Mouse (Mus musculus): ENCODE data around the gene Capn12. TPM values are rescaled to one million over a fixed set of nuclear protein-coding genes. Genes with fewer than 3 reads are reported as not detected.
A peak's percentile ranks its signal among the peaks of the same experiment; 100 is the strongest.

The Capn12 gene
- polyA plus RNA-seq, 1 experiment = 0.73 TPM

DNA sequence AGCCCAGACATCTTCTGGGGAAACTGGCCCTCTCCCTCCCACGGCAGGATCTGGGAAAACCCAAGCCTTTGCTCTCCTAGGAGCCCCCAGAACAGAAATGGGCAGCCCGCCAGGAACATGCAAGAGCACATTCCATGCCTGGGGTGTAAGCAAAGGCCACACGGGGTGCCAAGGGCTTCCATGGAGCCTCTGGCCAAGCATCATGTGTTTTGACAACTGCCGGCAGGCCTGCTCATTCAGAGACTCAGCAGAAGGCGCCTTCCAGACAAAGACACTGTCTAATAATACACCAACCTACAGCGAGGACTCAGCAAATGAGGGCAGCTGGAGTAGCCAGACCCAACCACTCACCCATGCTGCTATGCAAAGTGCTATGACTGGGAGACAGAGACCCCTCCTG, 38.6 kb downstream of the Capn12 start:
- DNase-seq (ENCODE audit: low spot score) = peak; percentile 83

DNA sequence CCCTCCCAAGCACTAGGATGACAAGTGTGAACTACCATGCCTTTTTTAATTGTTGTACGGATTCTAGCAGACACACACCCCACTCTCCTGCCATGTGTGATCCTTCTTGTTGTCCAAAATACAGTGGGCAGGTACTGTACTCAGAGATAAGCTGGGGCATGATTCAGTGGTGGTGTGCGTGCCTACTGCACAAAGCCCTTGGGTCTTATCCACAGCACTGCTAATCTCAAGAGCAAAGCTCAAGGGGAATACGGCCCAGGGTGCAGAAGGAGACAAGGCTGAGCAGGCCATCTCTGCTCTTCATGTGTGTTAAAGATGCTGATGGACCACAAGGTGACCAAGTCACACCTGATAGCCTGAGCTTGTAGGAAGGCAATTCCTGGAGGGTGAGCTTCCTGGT, 40.0 kb downstream of the Capn12 start:
- DNase-seq (ENCODE audit: low spot score) = no peak

DNA sequence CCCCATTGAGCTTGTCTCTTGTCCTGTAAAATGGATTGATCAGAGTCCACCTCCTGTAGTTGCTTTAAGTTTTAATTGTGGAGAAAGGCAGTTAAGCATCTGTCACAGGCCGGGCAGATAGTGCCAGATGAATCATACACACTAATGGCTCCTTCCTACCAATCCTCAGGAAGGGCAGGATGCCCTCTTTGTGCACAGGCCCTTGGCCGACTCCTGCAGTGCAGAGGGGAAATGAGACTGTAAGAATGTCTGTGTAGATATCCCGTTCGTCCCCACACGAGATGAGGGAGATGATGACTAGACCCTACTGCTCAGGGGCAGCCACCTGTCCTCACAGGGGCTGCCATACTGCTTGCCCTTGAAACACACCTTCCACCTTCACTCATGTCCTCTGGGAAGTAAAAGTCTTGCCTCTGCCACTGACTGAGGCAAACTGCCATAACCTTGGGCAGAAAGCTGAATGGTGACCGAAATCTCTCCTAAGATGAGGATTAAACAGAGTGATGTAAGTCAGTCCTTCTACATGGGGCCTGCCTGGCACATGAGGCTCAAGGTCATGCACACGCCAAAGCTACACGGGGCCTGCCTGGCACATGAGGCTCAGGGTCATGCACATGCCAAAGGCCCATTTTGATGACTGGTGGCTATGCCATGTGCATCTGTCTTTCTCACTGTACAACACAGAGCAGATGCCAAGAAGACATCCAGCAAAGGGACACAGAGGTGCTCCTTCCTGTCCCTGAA, 40.7 kb downstream of the Capn12 start:
- no peak for DNase-seq (ENCODE audit: low spot score)

GRCm38 (mm10) chr7:28922606-28923005, 41.4 kb downstream of the Capn12 start:
- no peak for DNase-seq (ENCODE audit: low spot score)

GRCm38 (mm10) chr7:28923865-28924291, 42.7 kb downstream of the Capn12 start:
- DNase-seq (ENCODE audit: low spot score) = no peak

- no peak for DNase-seq (ENCODE audit: low spot score)
These were observed 43.6 kb downstream of the Capn12 start for GRCm38 (mm10) chr7:28924802-28925201.

- no peak for DNase-seq (ENCODE audit: low spot score)
These were observed 44.1 kb downstream of the Capn12 start for GRCm38 (mm10) chr7:28925317-28925716.

GRCm38 (mm10) chr7:28926172-28926571, 45.0 kb downstream of the Capn12 start:
- no peak for DNase-seq (ENCODE audit: low spot score)

- DNase-seq (ENCODE audit: low spot score) = no peak
These were observed 48.2 kb downstream of the Capn12 start for GRCm38 (mm10) chr7:28929381-28929780.

- DNase-seq (ENCODE audit: low spot score) = no peak
These were observed 49.3 kb downstream of the Capn12 start for GRCm38 (mm10) chr7:28930320-28931031.

- no peak for DNase-seq (ENCODE audit: low spot score)
These were observed 49.9 kb downstream of the Capn12 start for GRCm38 (mm10) chr7:28931032-28931694.

DNA sequence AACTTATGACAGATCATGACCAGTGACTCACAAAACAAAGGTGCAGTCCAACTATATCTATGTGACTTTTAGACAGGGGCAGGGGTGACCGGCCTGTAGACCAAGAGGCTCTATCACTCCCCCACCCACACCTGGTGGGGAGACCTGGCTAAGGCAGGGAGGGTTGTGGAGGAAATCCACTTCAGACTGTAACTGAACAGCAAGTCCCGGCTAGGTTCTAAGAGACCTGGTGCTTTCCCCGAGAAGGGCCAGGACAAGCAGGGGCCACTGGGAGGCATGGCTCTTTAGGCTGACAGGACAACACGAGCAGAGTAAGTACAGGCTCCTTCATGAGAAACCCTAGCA, 50.4 kb downstream of the Capn12 start:
- DNase-seq (ENCODE audit: low spot score) = no peak

DNA sequence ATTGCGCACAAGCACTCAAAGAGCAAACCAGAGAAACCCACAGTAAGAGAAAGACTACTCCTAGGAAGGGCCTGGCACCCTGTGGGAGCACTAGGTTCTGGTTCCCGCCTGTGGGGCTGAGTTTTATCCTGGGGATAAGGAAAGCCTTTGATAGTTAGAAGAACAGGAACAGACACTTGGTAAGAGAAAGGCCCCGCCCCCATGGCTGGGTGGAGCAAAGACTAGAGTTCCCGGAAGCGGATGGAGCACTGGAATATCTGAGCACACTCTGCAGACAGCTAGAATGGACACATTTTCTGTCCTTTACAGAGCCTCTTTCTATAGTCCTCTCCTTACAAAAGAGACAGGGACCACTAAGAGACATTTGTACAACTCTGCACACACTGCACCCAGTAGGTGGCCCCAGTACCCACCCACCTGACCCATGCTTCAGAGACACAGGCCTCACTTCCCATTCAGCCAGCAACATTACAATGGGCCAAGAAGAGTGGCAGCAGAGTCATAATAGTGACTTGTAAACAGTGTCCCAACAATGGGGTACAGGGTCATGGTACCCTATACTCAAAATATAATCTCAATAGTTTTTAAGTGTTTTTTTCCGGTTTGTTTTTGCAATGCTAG, 51.3 kb downstream of the Capn12 start:
- no peak for DNase-seq (ENCODE audit: low spot score)

- no peak for DNase-seq (ENCODE audit: low spot score)
These were observed 52.6 kb downstream of the Capn12 start for GRCm38 (mm10) chr7:28933825-28934224.

DNA sequence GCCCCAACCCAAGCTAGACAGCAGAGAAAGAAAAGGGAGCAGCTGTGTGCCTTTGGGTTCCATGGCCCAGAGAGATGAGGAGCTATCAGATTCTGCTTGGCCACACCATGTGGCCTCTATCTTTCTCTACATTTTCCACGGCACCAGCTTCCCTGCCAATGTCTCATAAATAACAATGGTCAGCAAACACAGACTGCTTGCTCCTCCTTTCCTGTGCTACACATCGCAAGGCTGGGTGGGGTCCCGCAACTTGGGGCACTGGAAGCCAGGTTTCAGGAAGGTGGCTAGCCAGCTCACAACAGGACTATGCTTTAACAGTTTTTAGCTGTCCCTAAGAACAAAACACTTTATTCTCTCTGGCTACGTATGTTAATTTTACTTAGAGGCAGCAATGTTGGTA, 55.6 kb downstream of the Capn12 start:
- DNase-seq (ENCODE audit: low spot score) = no peak

- no peak for DNase-seq (ENCODE audit: low spot score)
These were observed 57.4 kb downstream of the Capn12 start for GRCm38 (mm10) chr7:28938654-28939053.

DNA sequence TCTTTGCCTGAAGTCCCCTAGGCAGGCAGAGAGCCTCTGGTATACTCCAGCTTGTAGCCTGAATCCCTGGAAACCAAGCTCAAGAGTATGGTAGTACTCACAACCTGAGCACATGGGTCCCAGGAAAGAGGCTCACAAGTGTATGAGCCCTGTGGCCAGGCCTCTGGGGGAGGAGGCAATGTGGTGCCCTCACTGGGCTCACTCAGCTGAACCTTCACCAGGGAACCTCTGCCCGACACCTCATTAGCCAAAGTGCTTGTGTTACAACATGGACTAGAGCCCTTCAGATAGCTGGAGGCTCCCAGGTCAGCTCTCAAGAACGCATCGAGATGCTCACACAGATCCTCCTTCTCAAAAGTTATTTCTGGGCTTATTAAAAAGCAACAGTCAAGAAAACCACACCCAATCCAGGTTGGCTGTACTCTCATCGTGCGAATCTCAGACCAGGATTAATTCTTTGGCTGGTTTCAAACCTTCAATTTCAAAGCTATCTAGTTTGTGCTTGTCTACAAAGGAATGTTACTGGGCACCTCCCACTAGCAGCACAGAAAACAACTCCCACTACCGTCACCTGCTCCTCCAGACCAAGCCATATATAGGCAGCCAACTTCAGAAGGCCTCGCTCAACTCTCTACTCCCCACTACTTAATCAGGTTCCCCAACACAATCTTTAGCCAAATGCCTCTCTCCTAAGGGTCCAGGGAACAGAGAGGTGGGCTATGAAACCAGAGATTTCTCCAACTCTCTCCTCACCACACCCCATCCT, 58.4 kb downstream of the Capn12 start:
- no peak for DNase-seq (ENCODE audit: low spot score)

DNA sequence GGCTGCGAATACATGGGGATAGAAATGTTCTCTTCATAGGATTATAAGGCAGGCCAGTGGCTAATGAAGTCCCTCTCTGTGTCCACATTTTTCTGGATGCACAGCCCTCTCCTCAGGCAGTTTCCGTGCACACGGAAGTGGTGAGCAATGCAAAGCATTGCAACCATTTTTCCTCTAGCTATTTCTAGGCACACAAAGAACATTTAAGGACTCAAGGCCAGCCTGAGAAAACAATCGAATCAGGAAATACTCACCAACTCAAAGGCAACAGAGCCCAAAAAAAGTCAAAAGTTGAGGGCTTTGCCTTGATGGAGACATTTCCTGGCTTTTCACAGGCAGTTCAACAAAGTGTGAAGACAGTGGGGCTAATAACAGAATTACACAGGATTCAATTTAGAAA, 59.9 kb downstream of the Capn12 start:
- DNase-seq (ENCODE audit: low spot score) = no peak

- DNase-seq (ENCODE audit: low spot score) = no peak
These were observed 60.3 kb downstream of the Capn12 start for GRCm38 (mm10) chr7:28941542-28941941.

Measured in urinary bladder, adult 2 months (tissue).